Mouse (Mus musculus): Measurements from ENCODE around the gene Upp2.

DNA sequence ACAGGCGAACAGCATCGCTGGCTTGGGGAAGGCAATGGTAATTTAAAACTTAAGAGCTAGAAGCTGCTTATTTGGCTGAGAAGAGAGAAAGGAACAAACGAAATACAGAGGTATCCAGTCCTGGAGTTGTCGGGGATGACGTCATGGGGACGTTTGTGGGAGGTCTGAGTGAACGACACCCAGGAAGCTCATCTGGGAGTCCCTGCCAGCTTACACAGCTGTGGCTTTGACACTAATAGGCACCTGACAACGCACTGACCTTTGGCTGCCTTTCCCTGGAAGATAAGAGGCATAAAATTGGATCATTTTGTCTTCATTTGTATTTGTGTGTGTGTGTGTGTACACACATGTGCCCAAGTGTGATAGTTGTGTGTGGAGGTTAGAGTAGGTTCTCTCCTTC is 130.4 kb downstream of the Upp2 start:
- TF ChIP-seq CTCF (IDR thresholded peaks at IDR 0.05; ENCODE audit: low read depth) (no peak), EP300 (IDR thresholded peaks at IDR 0.05; ENCODE audit: low read depth) (no peak)

All from liver, postnatal 0 days (tissue).